Mouse (Mus musculus) heart, postnatal 0 days (tissue): ENCODE measurements around the gene Csmd2.

Experiments
- CTCF ChIP-seq: IDR thresholded peaks from 2 replicates; pipeline ENCODE4 v1.5.1; 2016; ENCODE audit warnings: antibody characterized with exemption, control low read depth, low read depth
- EP300 ChIP-seq: IDR thresholded peaks from 2 replicates; pipeline ENCODE4 v1.6.1; 2016; ENCODE audit warnings: antibody characterized with exemption, low read depth

DNA sequence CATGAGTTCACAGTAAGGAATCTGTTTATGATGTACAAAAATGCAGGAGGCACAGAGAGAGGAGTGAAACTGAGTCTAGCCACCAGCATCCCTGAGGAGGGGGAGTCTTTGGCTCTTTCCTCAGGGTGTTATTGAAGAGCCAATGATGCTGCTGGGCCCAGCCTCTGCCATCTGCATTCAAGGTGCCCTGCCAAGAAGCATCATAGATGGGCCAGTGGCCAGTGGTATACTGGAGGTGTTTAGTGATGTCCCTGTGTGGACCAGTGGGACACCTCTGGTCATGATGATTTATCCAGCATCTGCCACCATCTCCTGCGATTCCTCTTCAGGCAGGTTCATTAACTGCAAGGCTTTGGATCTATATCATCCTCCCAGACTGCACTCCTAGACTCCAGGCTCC lies 61.1 kb downstream of the Csmd2 start:
- no peak for TF ChIP-seq CTCF
- no peak for TF ChIP-seq EP300
